Mouse (Mus musculus) heart, adult 2 months (tissue): Measurements from ENCODE around the gene Glycam1.

ENCODE experiments used
- CTCF ChIP-seq: fragments of 200-600 bp; IDR thresholded peaks from 2 replicates; pipeline ENCODE4 v1.8.1; 2022; ENCODE audit warnings: antibody characterized with exemption, mild to moderate bottlenecking, moderate library complexity
- EP300 ChIP-seq: fragments of 200-500 bp; IDR thresholded peaks from 2 replicates; pipeline ENCODE4 v1.6.1; 2011; ENCODE audit warnings: low read depth, low read length, control low read depth; ENCODE audit not compliant: insufficient read depth
- POLR2A ChIP-seq: fragments of 200-500 bp; IDR thresholded peaks from 2 replicates; pipeline ENCODE4 v1.6.1; 2011; ENCODE audit warnings: mild to moderate bottlenecking, low read depth, low read length, control low read depth; ENCODE audit not compliant: insufficient read depth

DNA sequence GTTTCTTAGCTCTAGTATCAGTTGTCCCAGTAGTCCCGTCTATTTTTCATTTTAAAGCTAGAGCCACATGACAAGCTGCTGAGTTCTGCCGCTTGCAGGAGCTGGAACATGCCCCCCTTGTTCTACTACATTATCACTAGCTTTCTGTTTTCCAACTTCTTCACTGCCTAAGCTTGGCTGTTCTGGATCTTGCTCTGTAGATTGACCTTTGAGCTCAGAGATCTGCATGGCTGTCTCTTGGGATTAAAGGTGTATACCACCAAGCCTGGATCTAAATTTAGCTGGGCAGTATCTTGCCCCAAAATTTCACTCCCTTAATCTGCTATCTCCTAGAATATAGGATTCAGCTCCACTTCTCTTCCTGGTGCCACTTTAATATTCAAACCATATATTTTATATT is 21.0 kb upstream of the Glycam1 start:
- TF ChIP-seq POLR2A (no peak), CTCF (no peak), EP300 (no peak)
